Mouse (Mus musculus) CD4-positive, CD25-positive, alpha-beta regulatory T cell, adult 2 months (primary cell): ENCODE results near the gene Aldh2.
"Not testable (repeated sequence)": the region's sequence is repeated elsewhere in the genome, so short reads cannot be mapped to it uniquely, and the experiment has no call there.

Source experiments
- DNase-seq: peaks from one replicate; pipeline ENCODE4 v3.0.0-alpha.2; 2012; ENCODE audit warnings: low read depth, low spot score

The Aldh2 gene

GRCm38 (mm10) chr5:121547084-121547483, 46.5 kb downstream of the Aldh2 start:
- DNase-seq = no peak

- peak; percentile 72 for DNase-seq
These were observed 47.1 kb downstream of the Aldh2 start for GRCm38 (mm10) chr5:121546530-121546895.

- peak; percentile 98 for DNase-seq
These were observed 47.7 kb downstream of the Aldh2 start, which contains the start of gene Mapkapk5 for GRCm38 (mm10) chr5:121545793-121546529. TSS of gene Mapkapk5 (minus strand) at chr5:121545905.

- no peak for DNase-seq
These were observed 48.5 kb downstream of the Aldh2 start, which contains the start of the genes Adam1a and Gm42878 for GRCm38 (mm10) chr5:121544910-121545792. TSS of gene Adam1a (minus strand) at chr5:121545482. TSS of gene Gm42878 (minus strand) at chr5:121545482.

GRCm38 (mm10) chr5:121543370-121543769, 50.3 kb downstream of the Aldh2 start:
- DNase-seq = no peak

- DNase-seq = peak; percentile 22
These were observed 52.4 kb downstream of the Aldh2 start for GRCm38 (mm10) chr5:121541235-121541634.

GRCm38 (mm10) chr5:121540066-121540465, 53.6 kb downstream of the Aldh2 start:
- no peak for DNase-seq

GRCm38 (mm10) chr5:121537588-121537987, 56.0 kb downstream of the Aldh2 start:
- no peak for DNase-seq

GRCm38 (mm10) chr5:121536921-121537555, 56.6 kb downstream of the Aldh2 start:
- DNase-seq = no peak

- DNase-seq = no peak
These were observed 58.5 kb downstream of the Aldh2 start for GRCm38 (mm10) chr5:121535116-121535515.

- DNase-seq = peak; percentile 55
These were observed 59.1 kb downstream of the Aldh2 start for GRCm38 (mm10) chr5:121534521-121534920.

- DNase-seq = no peak
These were observed 66.7 kb downstream of the Aldh2 start for GRCm38 (mm10) chr5:121526961-121527360.

GRCm38 (mm10) chr5:121526526-121526925, 67.1 kb downstream of the Aldh2 start:
- DNase-seq = no peak

GRCm38 (mm10) chr5:121525774-121526450, 67.7 kb downstream of the Aldh2 start:
- no peak for DNase-seq

GRCm38 (mm10) chr5:121519758-121520157, 73.9 kb downstream of the Aldh2 start:
- not testable (repeated sequence) for DNase-seq

- DNase-seq = no peak
These were observed 74.6 kb downstream of the Aldh2 start for GRCm38 (mm10) chr5:121518983-121519382.
